Mouse (Mus musculus) left cerebral cortex, adult 8-10 months (tissue): ENCODE data around the gene Rcbtb2. TPM values are rescaled to one million over a fixed set of nuclear protein-coding genes. Genes with fewer than 3 reads are reported as not detected.
A peak's percentile ranks its signal among the peaks of the same experiment; 100 is the strongest.
"Not testable (repeated sequence)": the region's sequence is repeated elsewhere in the genome, so short reads cannot be mapped to it uniquely, and the experiment has no call there.

Source experiments
- DNase-seq, 2 experiments: peaks; one replicate each; pipeline ENCODE4 v3.0.0; 2022; ENCODE audit warnings: low spot score in 2 of 2
- total RNA-seq, 4 experiments: library from RNA; stranded (reverse); gene quantifications; 2 replicates each; pipeline ENCODE4 v1.2.4; 2022

Rcbtb2 gene
- total RNA-seq, result 10 to 100 TPM; 19.7 to 25.8 (median 23.6) TPM

GRCm38 (mm10) chr14:73122923-73123278 is at the start of gene Rcbtb2:
Rcbtb2 (plus strand) TSS chr14:73123037.
- no peak for DNase-seq

DNA sequence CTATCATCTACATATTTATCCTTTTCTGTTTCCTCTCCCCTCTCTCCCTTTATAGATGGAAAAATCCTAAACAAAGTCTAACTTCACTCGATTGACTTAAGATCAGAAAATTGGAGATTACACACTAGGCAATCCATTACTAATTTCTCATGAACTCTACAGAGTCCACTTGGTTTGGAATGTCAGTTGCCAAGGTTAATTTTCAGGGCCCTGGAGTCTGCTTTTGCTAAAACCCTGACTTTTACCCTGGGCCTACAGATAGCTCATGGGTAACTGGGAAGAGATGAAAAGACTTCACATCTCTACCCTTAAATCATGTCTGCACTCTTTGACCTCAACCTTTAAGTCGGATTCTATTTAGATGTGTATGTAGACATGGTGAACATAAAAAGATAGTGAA is 39.3 kb upstream of the Rcbtb2 start:
- DNase-seq, result no peak

GRCm38 (mm10) chr14:73086425-73086824 is 36.4 kb upstream of the Rcbtb2 start:
- no peak for DNase-seq

DNA sequence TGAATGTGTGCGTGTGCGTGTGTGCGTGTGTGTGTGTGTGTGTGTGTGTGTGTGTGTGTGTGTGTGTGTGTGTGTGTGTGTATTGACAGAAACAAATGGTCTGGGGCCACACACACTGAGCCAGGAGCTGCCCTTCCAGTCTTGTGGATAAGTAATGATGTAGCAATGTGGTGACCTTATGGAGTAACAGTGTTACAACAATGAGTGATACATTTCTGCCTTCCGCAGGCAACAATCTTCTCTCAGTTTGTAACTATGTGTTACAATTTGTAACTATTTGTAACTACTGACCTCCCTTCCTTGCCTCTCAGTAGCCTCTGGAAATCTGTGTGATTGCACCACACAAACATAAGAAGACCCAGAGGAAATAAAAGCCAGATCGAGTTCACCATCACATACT is 35.6 kb upstream of the Rcbtb2 start:
- no peak for DNase-seq

DNA sequence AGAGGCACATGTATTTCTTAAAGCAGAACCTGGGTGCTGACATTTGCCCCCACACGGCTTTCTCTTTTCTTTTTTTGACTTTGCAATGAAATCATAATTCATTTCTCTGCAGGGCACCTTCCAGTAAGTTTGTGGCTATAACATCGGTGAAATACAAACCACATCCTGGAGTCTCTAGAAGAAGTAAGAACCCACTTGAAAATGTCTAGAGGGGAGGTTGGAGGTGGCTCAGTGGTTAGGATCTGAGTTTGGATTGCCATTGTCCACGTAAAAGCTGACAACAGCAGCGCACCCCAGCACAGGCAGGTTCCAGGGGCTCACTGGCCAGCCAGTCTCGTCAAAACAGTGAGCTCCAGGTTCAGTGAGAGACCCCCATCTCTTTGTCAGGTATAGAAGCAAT is 35.1 kb upstream of the Rcbtb2 start:
- no peak for DNase-seq

GRCm38 (mm10) chr14:73088224-73088623 is 34.6 kb upstream of the Rcbtb2 start:
- no peak for DNase-seq

- DNase-seq, result no peak
Measured at GRCm38 (mm10) chr14:73092871-73093270, 30.0 kb upstream of the Rcbtb2 start.

DNA sequence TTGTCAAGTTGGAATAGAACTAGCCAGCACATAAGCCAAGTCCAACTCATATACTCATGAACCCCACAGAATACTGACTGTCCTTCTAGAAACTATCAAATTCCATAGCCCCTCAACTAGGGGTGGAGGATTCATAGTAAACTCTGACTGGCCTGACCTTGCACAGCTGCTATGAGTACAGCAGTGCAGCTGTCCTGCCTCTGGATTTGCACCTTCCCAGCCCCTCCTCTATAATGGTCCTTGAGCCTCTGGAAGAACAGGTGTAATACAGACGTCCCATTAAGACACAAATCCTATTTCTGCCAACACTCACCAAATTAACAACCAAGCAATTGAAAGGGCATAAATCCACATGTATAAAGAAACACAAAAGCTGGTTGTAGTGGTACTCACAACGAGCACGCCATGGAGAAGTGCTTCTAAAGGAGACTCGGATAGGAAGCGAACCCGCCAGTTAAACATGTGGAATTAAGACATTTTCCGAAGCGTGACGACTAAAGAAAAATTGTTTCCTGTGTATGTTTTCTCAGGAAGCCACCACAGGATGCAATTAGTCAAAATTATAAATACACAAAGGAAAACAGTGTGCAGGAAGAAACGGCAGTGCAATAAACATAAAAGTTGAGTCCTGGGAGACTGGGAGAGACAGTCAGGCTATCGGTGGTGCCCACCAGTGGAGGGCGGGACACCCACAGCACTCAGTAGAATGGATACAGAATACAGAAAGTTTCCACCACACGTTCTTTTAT is 27.9 kb upstream of the Rcbtb2 start:
- no peak for DNase-seq

GRCm38 (mm10) chr14:73098677-73099387 is 24.0 kb upstream of the Rcbtb2 start:
- no peak for DNase-seq

DNA sequence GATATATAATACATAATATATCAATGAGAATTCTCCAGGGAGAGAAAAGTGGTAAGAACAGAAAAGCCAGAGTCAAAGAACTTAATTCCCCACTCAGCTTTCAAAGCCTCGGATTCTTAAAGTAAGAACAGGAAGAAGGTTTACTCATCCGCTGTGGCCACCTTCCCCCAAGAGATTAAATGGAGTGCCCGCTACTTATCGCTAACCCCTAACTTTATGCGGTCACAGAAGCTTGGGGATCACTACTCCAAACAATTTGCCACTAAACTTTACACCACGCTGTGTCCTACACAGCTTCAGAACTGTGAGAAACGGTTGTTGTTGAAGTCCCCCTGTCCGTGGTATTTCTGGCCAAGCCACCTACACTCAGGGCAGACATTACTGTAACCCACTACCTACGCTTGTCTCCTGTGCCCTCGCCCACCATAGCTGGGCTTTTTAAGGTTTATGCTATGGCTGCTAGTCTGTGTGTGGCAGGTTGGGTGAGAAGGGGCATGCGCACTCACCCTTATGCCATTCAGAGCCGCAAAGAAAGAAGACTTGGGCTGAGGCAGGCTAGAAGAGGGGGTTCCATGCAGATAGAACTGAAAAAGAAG is 20.5 kb upstream of the Rcbtb2 start:
- no peak for DNase-seq

DNA sequence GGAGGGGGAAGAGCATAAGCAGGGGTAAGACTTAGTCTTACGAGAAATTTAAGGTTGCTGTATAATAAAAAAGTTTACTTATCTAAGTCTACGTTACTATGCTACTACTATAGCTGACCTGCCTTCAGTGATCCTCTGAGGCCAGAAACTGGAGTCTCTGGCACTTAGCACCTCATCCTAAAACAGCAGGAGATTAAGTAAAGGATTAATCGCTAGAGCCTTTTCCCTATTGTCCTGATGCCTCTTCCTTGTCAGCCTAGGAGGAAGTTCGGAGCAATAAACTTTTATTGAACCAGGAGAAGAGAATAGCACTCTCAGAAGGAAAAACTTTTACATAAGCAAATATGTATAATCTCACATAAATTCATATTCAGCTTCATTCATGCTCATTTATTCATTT is 19.9 kb upstream of the Rcbtb2 start:
- DNase-seq, result not testable (repeated sequence)

- no peak for DNase-seq
Measured at GRCm38 (mm10) chr14:73104913-73105312, 17.9 kb upstream of the Rcbtb2 start.

DNA sequence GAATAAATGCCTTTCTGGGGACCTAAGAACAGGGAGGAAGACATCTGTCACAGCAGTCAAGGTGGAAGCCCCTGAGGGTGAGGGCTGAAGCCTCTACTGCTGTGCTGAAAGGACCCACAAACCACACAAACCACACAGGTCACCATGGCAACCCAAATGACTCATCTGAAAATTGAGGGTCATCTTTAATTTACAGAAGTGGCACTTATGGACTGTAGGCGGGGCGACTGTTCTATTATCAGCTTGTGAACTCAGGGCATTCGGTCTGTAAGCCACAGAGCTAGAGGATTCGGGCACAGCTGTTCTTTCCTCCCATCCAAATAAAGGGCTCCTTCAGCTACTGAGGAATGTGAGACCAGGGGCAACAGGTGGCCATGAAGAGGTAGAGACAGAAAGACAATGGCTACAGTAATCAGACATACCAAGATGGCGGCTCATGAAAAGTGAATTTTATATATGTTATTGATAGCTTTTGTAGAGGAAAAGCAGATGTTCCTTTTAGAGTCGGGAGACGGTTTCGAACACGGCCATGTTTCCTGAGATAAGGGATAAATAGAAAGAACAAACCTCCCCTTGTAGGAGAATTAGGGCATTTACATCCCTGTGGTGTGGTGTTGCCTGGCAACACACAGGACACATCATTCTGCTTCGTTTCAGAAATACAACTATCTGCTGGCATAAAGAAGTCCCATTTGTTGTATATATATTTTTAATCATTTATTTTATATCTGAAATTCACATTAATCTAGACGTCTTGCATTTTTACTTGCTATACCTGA is 17.2 kb upstream of the Rcbtb2 start:
- no peak for DNase-seq

- DNase-seq, result peak in 1 of 2 experiments; percentile 42
Measured at GRCm38 (mm10) chr14:73106234-73106711, 16.6 kb upstream of the Rcbtb2 start.

- DNase-seq, result no peak
Measured at GRCm38 (mm10) chr14:73106957-73107356, 15.9 kb upstream of the Rcbtb2 start.

DNA sequence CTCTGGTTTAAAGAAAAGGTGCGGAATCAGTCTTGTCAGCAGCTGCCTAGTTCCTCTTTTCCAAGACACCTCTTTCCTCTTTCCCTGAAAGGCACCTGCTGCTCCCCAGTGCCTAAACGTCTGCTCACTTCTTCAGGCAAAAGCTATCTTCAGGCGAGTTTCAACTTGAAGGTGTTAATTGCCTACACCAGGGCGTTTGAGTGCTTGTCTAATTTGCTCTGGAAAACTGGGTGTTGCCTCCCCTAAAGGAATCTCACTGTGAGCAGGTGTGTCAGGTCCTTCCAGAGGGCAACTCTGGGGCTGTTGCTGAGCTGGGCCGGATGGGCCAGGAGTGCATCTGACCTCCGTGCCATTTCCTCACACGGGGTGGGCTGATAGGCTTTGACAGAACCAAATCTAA is 15.5 kb upstream of the Rcbtb2 start:
- no peak for DNase-seq

GRCm38 (mm10) chr14:73107952-73108351 is 14.9 kb upstream of the Rcbtb2 start:
- no peak for DNase-seq

- no peak for DNase-seq
Measured at GRCm38 (mm10) chr14:73110682-73111081, 12.2 kb upstream of the Rcbtb2 start.

GRCm38 (mm10) chr14:73111091-73111490 is 11.7 kb upstream of the Rcbtb2 start:
- DNase-seq, result no peak

- DNase-seq, result no peak
Measured at GRCm38 (mm10) chr14:73112186-73112840, 10.5 kb upstream of the Rcbtb2 start.

- not testable (repeated sequence) for DNase-seq
Measured at GRCm38 (mm10) chr14:73114952-73115351, 7.9 kb upstream of the Rcbtb2 start.
